Mouse (Mus musculus): Measurements from ENCODE around the gene Tmem127.

Gene Tmem127

GRCm38 (mm10) chr2:127247592-127248333 is at the start of gene Tmem127, which contains the start of gene Ciao1:
Gene Tmem127 (plus strand): TSS chr2:127247908.
Gene Ciao1 (minus strand): TSS chr2:127247816.
- ChIA-PET CTCF (interaction anchor here in 2 of 4 experiments (0.6 to 2.0 kb wide), 7 partner anchors 22 to 339 kb away, joined by 3 to 10 read pairs (median 5); partner anchors contain the start of genes Mrps5 (in 1 of the 2) and Zfp661 (in 1 of the 2)), POLR2A (interaction anchor here in 3 of 4 experiments (0.7 to 3.4 kb wide), 39 partner anchors 8 to 586 kb away, joined by 3 to 69 read pairs (median 5); partner anchors contain the start of genes Blvra (in 3 of the 3), Stard7 (in 3 of the 3), 1810024B03Rik (in 2 of the 3) and Dusp2 (in 2 of the 3))

GRCm38 (mm10) chr2:127204932-127205331 is 42.8 kb upstream of the Tmem127 start:
- ChIA-PET POLR2A (interaction anchor here in 1 of 4 experiments (0.6 to 1.4 kb wide), 3 partner anchors 9 to 489 kb away, joined by 3 to 4 read pairs (median 3); no protein-coding TSS in a partner anchor), CTCF (interaction anchor here in 2 of 4 experiments (0.8 to 2.9 kb wide), 3 partner anchors 38 to 43 kb away, joined by 3 to 15 read pairs (median 4); partner anchors contain the start of genes Ciao1 (in 1 of the 2) and Tmem127 (in 1 of the 2))

GRCm38 (mm10) chr2:127205936-127206335 is 41.8 kb upstream of the Tmem127 start:
- POLR2A ChIA-PET: interaction anchor here in 2 of 4 experiments (0.6 to 1.4 kb wide), 3 partner anchors 8 to 40 kb away, joined by 3 to 6 read pairs (median 4); no protein-coding TSS in a partner anchor

GRCm38 (mm10) chr2:127206916-127207315 is 40.8 kb upstream of the Tmem127 start:
- ChIA-PET POLR2A (interaction anchor here in 3 of 4 experiments (0.7 to 2.7 kb wide), 6 partner anchors 38 to 471 kb away, joined by 3 to 14 read pairs (median 4); partner anchors contain the start of genes Ciao1 (in 1 of the 3) and Tmem127 (in 1 of the 3)), CTCF (interaction anchor here in 3 of 4 experiments (1.0 to 2.9 kb wide), 3 partner anchors 24 to 41 kb away, joined by 3 to 15 read pairs (median 4); no protein-coding TSS in a partner anchor)

More at GRCm38 (mm10) chr2:127205936-127206335, 41.8 kb upstream of the Tmem127 start:
- CTCF ChIA-PET: interaction anchor here in 2 of 4 experiments (0.7 to 2.9 kb wide), 3 partner anchors 39 to 274 kb away, joined by 4 to 15 read pairs (median 6); no protein-coding TSS in a partner anchor

- ChIA-PET CTCF (interaction anchor here in 3 of 4 experiments (0.7 to 1.9 kb wide), 3 partner anchors 25 to 66 kb away, joined by 3 to 5 read pairs (median 4); no protein-coding TSS in a partner anchor), POLR2A (interaction anchor here in 2 of 4 experiments (0.7 to 3.2 kb wide), 25 partner anchors 10 to 534 kb away, joined by 3 to 14 read pairs (median 3); partner anchors contain the start of genes Ciao1 (in 2 of the 2), Stard7 (in 2 of the 2), Tmem127 (in 2 of the 2) and Blvra (in 1 of the 2))
Measured at GRCm38 (mm10) chr2:127207547-127208451, 39.9 kb upstream of the Tmem127 start, which contains the start of the genes 1810024B03Rik and Snrnp200. Gene 1810024B03Rik (minus strand): TSS chr2:127208280. Gene Snrnp200 (plus strand): TSS chr2:127208386.

DNA sequence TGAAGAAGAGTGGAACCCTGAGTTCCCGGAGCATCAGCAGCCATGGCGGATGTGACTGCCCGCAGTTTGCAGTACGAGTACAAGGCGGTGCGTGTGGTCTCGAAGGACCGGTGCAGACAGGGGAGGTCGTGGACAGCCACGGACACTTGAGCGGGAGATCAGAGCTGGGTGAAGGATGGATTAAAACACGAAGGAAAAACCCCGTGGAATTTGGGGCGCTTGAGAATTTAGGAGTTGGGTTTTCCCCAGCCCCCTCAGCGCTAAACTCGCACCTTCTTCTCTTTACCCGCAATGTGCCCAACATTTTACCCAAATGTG is 39.3 kb upstream of the Tmem127 start:
- POLR2A ChIA-PET: interaction anchor here in 3 of 4 experiments (0.5 to 6.8 kb wide), 25 partner anchors 10 to 534 kb away, joined by 3 to 60 read pairs (median 4); partner anchors contain the start of genes Ciao1 (in 2 of the 3), Stard7 (in 2 of the 3), Tmem127 (in 2 of the 3) and Blvra (in 1 of the 3)

DNA sequence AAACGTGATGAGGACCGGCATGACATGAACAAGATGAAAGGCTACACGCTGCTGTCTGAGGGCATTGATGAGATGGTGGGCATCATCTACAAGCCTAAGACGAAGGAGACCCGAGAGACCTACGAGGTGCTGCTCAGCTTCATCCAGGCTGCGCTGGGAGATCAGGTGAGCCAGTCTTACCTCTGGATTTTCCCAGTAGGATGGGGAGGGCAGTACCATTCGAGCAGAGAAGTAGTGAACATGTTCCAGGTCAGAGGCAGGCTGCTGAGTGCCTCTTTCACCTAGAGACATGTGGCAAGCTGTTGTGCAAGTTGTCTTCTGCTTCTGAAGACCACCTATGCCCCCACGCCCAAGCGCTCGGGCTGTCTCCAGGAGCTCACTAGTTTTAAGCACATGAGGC is 37.0 kb upstream of the Tmem127 start:
- CTCF ChIA-PET: no interaction called here
- POLR2A ChIA-PET: interaction anchor here in 3 of 4 experiments (1.0 to 6.8 kb wide), 12 partner anchors 8 to 140 kb away, joined by 3 to 60 read pairs (median 6); partner anchors contain the start of genes Ciao1 (in 2 of the 3), Tmem127 (in 2 of the 3), Blvra (in 1 of the 3) and Stard7 (in 1 of the 3)

More for the DNA sequence above, 39.3 kb upstream of the Tmem127 start:
- CTCF ChIA-PET: interaction anchor here in 1 of 4 experiments (2.1 kb wide), 1 partner anchor 39 kb away, joined by 7 read pairs; the partner anchor contains the start of genes Ciao1 and Tmem127

GRCm38 (mm10) chr2:127217746-127218145 is 30.0 kb upstream of the Tmem127 start:
- CTCF ChIA-PET: no interaction called here
- POLR2A ChIA-PET: interaction anchor here in 1 of 4 experiments (0.9 to 1.6 kb wide), 3 partner anchors 8 to 9 kb away, joined by 3 to 6 read pairs (median 3); no protein-coding TSS in a partner anchor

DNA sequence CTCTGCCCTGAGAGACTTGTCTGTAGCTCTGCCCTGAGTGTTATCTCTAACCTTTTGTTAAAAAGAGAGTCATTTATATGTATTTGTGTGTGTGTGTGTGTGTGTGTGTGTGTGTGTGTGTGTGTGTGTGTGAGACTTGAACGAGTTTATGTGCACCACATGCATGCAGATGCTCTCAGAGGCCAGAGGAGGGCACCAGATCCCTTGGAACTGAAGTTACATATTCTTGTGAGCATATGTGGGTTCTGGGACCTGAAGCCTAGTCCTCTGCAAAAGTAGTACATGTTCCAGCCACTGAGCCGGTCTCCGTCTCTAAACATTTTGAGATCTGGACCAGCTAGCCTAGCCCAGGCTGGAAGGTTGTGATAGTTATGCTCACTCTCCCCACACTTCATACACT is 22.4 kb upstream of the Tmem127 start:
- CTCF ChIA-PET: interaction anchor here in 1 of 4 experiments (0.6 to 0.7 kb wide), 2 partner anchors 205 to 282 kb away, joined by 3 read pairs; no protein-coding TSS in a partner anchor
- POLR2A ChIA-PET: interaction anchor here in 3 of 4 experiments (0.6 to 7.7 kb wide), 7 partner anchors 9 to 22 kb away, joined by 3 to 60 read pairs (median 5); partner anchors contain the start of genes Ciao1 (in 1 of the 3) and Tmem127 (in 1 of the 3)

DNA sequence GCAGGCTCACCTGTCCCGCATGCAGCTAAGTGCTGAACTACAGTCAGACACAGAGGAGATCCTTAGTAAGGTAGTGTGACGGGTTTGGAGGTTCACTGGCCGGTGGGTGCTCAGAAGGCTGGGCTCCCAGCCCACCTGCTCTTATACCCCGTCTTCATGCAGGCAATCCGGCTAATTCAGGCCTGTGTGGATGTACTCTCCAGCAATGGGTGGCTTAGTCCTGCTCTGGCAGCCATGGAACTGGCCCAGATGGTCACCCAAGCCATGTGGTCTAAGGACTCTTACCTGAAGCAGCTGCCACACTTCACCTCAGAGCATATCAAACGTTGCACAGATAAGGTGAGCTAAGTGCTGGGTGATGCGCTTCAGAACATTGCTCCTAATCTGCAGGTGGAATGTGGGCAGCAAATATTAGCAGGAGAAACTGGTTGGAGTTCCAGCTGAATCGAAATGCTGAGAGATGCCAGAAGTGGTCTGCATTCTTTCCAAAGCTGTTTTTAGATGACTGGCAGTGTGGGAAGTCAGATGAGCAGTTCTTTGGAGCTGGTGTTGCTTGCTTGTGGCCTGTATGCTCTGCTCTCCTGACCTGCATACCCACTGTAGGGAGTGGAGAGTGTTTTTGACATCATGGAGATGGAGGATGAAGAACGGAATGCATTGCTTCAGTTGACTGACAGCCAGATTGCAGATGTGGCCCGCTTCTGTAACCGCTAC is 9.7 kb upstream of the Tmem127 start:
- CTCF ChIA-PET: interaction anchor here in 1 of 4 experiments (0.5 kb wide), 1 partner anchor 1660 kb away, joined by 10 read pairs; no protein-coding TSS in a partner anchor
- POLR2A ChIA-PET: interaction anchor here in 2 of 4 experiments (0.6 to 2.8 kb wide), 11 partner anchors 8 to 27 kb away, joined by 3 to 14 read pairs (median 5); partner anchors contain the start of genes Ciao1 (in 2 of the 2) and Tmem127 (in 1 of the 2)

DNA sequence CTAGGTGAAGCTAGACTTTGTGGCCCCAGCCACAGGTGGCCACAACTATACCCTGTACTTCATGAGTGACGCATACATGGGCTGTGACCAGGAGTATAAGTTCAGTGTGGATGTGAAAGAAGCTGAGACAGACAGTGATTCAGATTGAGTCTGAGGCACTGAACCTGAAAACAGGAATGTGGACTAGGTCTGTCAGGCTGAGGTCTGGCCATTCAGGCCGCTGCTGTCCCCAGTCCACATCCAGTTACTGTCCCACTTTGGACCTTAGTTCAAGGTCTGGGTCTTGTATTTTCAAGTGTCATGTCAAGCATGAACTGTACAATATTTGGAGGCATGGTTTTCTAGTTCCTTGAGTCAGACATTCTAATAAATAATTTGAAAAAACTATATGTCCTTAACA is 7.6 kb upstream of the Tmem127 start:
- ChIA-PET CTCF (no interaction called here), POLR2A (interaction anchor here in 3 of 4 experiments (0.6 to 1.8 kb wide), 5 partner anchors 8 to 1379 kb away, joined by 3 to 6 read pairs (median 4); partner anchors contain the start of genes Ciao1 (in 1 of the 3) and Tmem127 (in 1 of the 3))

DNA sequence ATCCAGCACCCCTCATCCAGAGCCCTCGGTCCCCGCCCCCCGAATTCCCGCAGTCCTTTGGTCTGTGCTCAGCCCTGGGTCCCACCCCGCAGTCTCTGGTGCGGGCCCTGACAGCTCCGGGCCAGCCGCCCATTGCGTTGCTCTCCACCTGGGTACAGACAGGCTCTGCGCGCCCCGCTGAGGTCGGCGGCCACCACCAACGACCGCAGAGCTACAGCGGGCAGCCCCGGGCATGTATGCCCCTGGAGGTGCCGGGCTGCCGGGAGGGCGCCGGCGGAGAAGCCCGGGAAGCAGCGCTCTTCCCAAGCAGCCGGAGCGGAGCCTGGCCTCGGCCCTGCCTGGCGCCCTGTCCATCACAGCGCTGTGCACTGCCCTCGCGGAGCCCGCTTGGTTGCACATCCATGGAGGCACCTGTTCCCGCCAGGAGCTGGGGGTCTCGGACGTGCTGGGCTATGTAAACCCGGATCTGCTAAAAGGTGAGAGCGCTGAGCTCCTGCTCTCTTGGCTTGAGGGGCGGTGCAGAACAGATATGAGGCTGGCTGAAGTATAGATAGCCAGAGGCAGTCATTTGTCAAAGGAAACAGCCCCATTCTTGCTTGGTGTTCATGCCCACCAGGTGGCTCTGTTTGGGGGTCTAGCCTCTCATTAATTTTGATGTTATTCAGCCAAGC is 761 bp downstream of the Tmem127 start:
- ChIA-PET CTCF (interaction anchor here in 2 of 4 experiments (0.6 to 2.0 kb wide), 7 partner anchors 20 to 108 kb away, joined by 3 to 10 read pairs (median 4); no protein-coding TSS in a partner anchor), POLR2A (interaction anchor here in 3 of 4 experiments (0.7 to 3.4 kb wide), 31 partner anchors 8 to 541 kb away, joined by 3 to 69 read pairs (median 5); partner anchors contain the start of genes Stard7 (in 3 of the 3), 1810024B03Rik (in 2 of the 3), Blvra (in 2 of the 3) and Dusp2 (in 2 of the 3))

- CTCF ChIA-PET: no interaction called here
Measured at GRCm38 (mm10) chr2:127250291-127251008, 2.7 kb downstream of the Tmem127 start.

GRCm38 (mm10) chr2:127251457-127251856 is 3.7 kb downstream of the Tmem127 start:
- ChIA-PET POLR2A (interaction anchor here (0.5 to 2.7 kb wide), 16 partner anchors 10 to 405 kb away, joined by 3 to 23 read pairs (median 4); partner anchors contain the start of genes Stard7 (in 2 of the 4), Blvra (in 1 of the 4) and Mal (in 1 of the 4)), CTCF (interaction anchor here in 1 of 4 experiments (0.5 kb wide), 1 partner anchor 252 kb away, joined by 3 read pairs; no protein-coding TSS in a partner anchor)

More at GRCm38 (mm10) chr2:127250291-127251008, 2.7 kb downstream of the Tmem127 start:
- POLR2A ChIA-PET: interaction anchor here in 2 of 4 experiments (0.6 to 2.7 kb wide), 7 partner anchors 9 to 245 kb away, joined by 3 to 23 read pairs (median 6); partner anchors contain the start of genes Stard7 (in 2 of the 2) and Blvra (in 1 of the 2)
